Mouse (Mus musculus): ENCODE measurements at regions not wholly inside any gene's neighbourhood (a gene's known extent, or its start where the extent isn't known, plus 50 kb on each side); places are given as distances from the start of the nearest gene placed in this dataset.
"Not testable (repeated sequence)": the region's sequence is repeated elsewhere in the genome, so short reads cannot be mapped to it uniquely, and the experiment has no call there.

DNA sequence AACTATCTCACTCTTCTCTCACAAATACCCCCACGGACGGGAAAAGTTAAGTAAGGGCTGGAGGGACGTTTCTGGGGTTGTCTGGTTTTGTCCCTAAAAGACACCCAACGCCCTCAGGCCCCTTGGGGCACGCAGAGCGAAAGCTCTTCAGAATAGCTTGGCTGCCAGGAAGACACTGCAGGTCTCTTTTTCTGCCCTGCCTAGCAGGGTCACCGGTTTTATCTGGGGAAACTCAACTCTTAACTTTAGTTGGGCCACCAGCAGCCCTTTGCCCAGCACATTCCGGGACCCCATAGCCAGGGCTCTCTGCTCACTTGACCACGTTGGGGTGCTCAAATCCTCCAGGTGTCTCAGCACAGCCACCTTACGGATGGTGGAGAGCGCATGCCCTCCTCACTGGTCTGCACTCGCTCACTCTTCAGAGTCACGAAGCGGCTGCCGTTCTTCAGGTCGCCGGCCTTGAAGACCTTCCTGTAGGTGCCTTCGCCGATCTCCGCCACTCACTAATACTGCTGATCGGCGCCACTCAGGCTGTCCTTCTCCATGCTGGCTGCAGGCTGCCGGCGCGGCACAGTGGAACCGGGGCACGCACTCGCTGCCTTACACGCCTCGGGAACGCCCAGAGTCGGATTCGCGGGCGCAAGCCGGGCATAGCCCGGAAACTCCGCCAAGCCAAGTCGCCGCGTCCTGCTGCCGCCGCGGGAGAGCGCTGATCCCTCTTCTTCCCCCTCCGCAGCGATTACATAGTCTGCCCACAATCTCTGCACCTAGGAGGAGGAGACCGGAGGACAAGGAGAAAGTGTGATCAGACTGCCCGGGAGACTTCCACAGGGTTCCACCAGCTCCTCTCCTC, 83.0 kb downstream of the Ulbp1 start:
- in situ Hi-C loops (cut with MboI; ENCODE audit: low pct_unique_long_range_greater_than_20kb in 1 of 2, low sequenced_read_pairs in 2 of 2, unreplicated experiment in 1 of 2) = no loop called here

DNA sequence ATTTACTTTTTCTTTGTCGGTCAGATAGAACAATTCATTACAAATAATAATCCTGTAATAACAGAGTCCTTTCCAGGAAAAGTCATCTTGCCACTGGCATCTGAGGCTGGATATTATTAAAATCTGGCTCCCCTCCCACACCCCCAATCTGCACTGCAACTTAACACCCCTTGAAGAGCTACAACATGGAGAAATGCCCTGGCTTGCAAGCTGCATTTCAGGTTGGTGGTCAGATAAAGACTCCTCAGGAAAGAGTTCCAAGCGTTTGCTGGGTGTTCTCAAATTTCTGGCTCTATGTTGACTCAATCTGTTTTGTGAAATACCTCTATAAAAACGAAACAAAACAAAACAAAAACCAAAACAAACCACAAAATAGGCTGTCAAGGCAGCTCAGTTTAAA, 114.6 kb downstream of the Ulbp1 start:
- in situ Hi-C loops (cut with MboI; ENCODE audit: low pct_unique_long_range_greater_than_20kb in 1 of 2, low sequenced_read_pairs in 2 of 2, unreplicated experiment in 1 of 2) = not testable (repeated sequence)

DNA sequence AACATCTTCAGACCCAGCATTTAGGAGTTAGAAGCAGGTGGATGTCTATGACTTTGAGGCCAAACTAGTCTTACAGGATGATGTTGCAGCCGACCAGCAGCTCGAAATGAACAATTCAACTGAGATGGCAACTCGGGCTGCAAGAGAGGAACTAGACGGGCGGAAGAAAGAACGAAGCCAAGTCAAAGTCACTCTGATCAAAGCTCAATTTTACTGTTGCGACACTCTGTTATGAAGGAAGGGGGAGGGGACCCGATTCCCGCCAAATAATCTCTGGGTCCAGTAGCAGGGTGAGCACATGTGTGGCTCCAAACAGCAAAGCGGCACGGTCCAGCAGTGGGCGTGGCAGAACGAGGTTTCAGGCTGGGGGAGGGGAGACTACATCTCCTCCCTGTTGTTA, 129.1 kb downstream of the Ulbp1 start:
- in situ Hi-C loops (cut with MboI; ENCODE audit: low pct_unique_long_range_greater_than_20kb in 1 of 2, low sequenced_read_pairs in 2 of 2, unreplicated experiment in 1 of 2) = not testable (repeated sequence)

DNA sequence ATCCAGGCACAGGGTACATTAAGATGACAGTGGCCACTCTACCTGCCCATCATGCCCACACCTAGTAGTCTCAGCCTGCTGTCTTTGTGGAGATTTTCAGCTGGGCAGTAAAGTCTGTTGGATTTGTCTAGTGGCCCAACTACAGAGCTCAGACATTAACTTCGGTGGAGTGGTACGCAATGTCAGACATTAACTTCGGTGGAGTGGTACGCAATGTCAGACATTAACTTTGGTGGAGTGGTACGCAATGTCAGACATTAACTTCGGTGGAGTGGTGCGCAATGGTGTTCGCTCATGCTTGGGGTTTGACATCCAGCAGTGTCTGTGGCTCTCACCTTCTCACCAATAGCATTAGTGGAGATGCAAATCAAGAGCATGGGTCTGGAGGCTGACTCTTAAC, 129.7 kb downstream of the Ulbp1 start:
- in situ Hi-C loops (cut with MboI; ENCODE audit: low pct_unique_long_range_greater_than_20kb in 1 of 2, low sequenced_read_pairs in 2 of 2, unreplicated experiment in 1 of 2) = not testable (repeated sequence)

DNA sequence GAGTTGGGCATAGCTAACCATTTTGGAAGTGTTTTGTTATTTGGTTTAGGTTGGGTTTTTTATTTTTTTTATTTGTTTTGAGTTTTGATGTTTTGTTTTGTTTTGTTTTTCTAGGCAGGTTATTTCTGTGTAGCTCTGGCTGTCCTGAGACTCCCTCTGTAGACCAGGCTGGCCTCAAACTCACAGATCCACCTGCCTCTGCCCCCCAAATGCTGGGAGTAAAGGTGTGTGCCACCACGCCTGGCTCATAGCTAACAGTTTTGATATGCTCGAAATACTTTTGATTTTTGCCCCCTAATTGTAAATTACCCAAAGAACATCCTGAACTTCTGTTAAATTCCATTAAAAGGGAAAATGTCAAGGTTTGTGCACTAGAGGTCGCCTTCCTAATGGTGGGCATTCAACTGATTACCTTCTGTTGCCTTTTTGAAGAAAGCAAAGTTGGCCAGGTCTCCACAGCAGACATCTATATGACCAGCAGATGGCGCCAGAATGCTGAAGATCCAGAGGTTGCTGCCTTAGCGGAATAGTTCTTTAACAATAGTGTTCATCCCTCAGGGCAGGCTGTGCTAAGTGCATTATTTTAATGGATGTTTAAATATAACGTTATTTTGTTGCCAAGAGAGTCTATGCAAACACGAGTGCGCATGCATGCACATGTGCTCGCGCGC, 121.2 kb upstream of the Cnksr3 start:
- in situ Hi-C loops (cut with MboI; ENCODE audit: low pct_unique_long_range_greater_than_20kb in 1 of 2, low sequenced_read_pairs in 2 of 2, unreplicated experiment in 1 of 2) = no loop called here

DNA sequence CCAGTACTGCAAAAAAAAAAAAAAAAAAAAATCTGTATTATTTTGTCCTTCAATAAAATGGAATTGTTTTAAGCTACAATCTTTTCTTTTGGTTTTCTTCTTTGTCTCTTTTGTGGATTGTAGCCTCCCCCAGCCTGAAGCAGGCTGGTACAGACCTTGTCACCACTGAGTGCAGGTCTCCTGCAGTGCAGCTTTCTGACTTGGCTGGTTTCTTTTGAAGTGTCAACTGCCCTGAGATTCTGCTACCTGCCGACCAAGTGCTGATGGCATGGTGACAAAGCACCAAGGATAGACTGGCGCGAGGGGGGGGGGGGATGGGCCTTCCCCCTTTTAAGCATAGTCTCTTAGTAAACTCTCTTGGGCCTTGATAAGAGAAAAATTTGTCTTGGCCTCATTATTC, 116.2 kb upstream of the Cnksr3 start:
- in situ Hi-C loops (cut with MboI; ENCODE audit: low pct_unique_long_range_greater_than_20kb in 1 of 2, low sequenced_read_pairs in 2 of 2, unreplicated experiment in 1 of 2) = no loop called here

DNA sequence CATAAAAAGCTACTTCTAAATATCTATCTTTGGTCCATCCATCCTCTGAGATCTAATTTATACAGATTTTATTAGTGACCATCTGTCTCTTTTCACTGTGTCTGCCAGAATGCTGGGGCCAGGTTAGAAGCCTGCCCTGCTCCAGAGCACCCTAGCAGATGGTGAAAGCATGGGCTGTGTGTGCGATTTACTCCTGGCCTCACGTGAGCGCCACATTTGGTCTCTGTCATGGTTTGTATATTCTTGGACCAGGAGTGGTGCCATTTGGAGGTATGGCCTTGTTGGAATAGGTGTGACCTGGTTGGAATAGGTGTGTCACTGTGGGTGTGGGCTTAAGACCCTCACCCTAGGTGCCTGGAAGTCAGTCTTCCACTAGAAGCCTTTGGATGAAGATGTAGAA, 115.0 kb upstream of the Cnksr3 start:
- in situ Hi-C loops (cut with MboI; ENCODE audit: low pct_unique_long_range_greater_than_20kb in 1 of 2, low sequenced_read_pairs in 2 of 2, unreplicated experiment in 1 of 2) = not testable (repeated sequence)

DNA sequence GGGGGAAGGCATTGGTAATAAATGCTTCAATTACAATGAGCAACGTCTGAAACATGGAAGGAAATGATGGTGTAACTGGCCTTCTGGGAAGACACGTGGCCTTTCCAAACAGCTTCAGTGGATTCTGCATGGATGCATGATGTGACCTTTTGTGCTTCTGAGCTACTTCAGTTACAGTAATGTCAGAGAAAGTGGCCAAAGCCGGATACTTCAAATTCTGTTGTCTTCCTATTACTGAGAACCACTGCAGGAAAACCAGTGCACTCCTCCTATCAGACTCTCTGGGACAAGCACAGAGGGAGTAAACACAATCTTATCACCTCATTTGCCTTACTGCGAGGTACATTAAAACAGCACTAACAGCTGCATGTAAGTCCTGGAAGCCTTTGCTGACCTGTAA, 113.0 kb upstream of the Cnksr3 start:
- in situ Hi-C loops (cut with MboI; ENCODE audit: low pct_unique_long_range_greater_than_20kb in 1 of 2, low sequenced_read_pairs in 2 of 2, unreplicated experiment in 1 of 2) = no loop called here

DNA sequence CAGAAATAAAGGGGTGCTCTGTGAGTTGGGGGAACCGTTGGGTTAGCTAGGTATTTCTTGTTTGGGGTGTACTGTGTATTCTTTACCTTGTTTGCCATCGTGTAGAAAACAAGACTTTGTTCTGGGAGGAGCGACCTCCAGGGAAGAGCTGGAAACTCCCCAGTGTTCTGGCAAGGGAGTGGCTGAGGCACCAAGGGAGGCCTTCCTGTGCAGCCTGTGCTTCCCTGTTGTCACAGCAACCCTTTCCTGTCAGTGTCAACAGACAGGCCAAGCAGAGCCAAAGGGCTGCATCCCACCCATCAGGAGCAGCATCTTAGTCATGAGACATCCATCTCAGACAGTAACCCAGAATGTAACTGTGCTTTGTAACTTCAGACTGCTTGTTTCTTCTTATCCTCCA, 111.2 kb upstream of the Cnksr3 start:
- in situ Hi-C loops (cut with MboI; ENCODE audit: low pct_unique_long_range_greater_than_20kb in 1 of 2, low sequenced_read_pairs in 2 of 2, unreplicated experiment in 1 of 2) = no loop called here

DNA sequence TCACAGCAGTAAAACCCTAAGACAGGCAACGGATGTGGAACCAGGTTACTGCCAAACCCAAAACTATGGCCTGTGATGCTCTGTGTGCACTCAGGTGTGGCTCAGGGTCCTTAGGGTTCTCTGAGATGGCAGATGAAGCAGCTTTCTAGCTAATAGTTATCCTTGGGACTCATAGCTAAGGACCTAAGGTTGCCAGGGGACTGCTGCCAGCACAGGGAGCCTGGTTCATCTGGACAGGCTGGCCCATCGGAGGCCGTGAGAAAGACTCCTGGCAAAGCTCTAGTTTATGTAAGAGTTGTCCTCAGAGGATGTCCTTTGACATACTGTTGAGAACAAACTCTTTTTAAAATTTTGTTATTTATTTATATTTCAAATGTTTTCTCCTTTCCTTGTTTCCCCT, 97.9 kb upstream of the Cnksr3 start:
- in situ Hi-C loops (cut with MboI; ENCODE audit: low pct_unique_long_range_greater_than_20kb in 1 of 2, low sequenced_read_pairs in 2 of 2, unreplicated experiment in 1 of 2) = loop anchor here in 1 of 2 experiments (5.0 kb wide), 1 partner anchor 57 kb away; no protein-coding TSS in a partner anchor

DNA sequence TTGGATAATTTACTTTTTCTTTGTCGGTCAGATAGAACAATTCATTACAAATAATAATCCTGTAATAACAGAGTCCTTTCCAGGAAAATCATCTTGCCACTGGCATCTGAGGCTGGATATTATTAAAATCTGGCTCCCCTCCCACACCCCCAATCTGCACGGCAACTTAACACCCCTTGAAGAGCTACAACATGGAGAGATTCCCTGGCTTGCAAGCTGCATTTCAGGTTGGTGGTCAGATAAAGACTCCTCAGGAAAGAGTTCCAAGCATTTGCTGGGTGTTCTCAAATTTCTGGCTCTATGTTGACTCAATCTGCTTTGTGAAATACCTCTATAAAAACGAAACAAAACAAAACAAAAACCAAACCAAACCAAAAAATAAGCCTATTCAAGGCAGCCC, 93.8 kb upstream of the Cnksr3 start:
- in situ Hi-C loops (cut with MboI; ENCODE audit: low pct_unique_long_range_greater_than_20kb in 1 of 2, low sequenced_read_pairs in 2 of 2, unreplicated experiment in 1 of 2) = loop anchor here in 1 of 2 experiments (5.0 kb wide), 1 partner anchor 61 kb away; no protein-coding TSS in a partner anchor

DNA sequence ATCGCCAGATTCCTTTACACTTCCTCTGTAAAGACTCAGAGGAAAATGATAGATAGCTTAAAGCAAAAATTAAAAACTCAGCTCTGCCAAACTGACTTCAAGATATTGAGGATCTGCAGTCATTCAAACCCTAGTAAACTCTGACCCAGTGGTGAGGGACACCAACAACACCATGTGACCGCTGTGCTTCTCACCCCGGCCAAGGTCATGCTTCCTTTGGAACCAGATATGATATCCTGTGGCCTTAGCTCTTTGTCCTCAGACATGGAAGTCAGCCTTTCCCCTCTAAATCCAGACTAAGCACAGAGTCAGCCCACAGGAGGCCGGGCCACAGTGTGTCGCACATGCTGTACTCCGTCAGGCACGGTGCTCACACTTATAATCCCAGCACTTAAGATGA, 86.3 kb upstream of the Cnksr3 start:
- in situ Hi-C loops (cut with MboI; ENCODE audit: low pct_unique_long_range_greater_than_20kb in 1 of 2, low sequenced_read_pairs in 2 of 2, unreplicated experiment in 1 of 2) = no loop called here

DNA sequence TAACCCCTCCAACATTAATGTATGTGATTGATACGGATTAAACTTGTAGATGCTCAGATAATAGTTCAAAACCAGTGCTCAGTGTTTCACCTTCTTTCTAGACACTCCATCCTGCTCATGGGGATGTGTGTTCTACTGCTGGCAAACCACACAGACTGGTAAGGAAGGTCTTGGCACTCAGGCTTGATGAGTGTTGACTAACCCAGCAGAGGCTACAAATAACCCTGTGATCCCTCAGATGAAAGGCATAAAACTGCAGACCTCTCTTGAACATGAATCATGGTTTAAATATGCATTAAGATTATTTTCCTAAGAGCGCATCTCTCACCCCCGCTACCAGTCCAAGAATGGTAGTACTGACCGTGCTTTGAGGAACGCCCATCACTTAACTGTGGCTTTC, 83.9 kb upstream of the Cnksr3 start:
- in situ Hi-C loops (cut with MboI; ENCODE audit: low pct_unique_long_range_greater_than_20kb in 1 of 2, low sequenced_read_pairs in 2 of 2, unreplicated experiment in 1 of 2) = no loop called here

DNA sequence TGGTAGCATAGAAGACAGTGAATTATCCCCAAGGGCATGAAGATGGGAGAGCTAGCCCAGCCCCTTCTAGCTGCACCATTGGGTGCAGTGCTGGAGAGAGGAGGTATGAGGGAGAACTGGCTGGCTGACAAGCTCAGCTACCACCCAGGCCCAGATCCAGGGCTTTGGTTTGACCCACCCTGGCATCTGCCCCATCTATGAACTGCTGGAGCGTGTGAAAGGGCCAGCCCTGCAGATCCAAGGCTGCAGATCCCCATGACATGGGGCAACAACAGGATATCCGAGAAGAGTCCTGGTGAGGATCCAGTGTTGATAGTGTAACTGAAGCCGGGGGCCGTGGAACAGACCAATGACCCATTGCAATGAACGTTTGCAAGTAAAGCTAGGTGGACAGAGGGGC, 81.2 kb upstream of the Cnksr3 start:
- in situ Hi-C loops (cut with MboI; ENCODE audit: low pct_unique_long_range_greater_than_20kb in 1 of 2, low sequenced_read_pairs in 2 of 2, unreplicated experiment in 1 of 2) = no loop called here

DNA sequence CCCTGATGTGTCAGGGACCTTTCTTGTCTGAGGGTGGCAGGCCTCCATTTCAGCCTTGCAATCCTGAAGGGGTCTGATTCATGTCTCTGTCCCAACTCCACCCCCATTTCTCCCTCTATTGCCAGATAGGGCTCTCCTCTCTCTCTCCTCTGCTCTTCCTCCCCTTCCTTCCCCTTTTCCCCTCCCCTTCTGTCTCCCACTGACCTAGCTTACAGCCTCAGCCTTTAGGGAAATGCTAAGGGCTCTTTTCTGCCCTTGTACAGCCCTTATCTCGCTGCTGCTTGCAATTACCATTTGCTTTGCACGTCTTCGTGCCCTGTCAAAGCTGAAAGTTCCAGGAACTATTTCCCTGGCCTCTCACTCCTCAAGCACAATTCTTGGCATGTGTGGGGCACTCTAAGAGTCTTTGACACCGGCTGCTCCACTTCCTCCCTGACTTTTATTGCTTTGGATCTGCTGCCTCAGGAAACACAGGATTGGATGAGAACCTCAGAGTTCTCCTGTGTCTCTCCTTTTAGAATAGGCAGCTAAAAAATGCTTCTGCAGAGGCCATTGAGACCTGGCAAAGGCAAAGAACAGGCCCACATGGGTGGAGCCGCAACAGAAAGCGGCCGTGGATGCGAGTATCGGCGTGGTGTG, 77.9 kb upstream of the Cnksr3 start:
- in situ Hi-C loops (cut with MboI; ENCODE audit: low pct_unique_long_range_greater_than_20kb in 1 of 2, low sequenced_read_pairs in 2 of 2, unreplicated experiment in 1 of 2) = no loop called here

DNA sequence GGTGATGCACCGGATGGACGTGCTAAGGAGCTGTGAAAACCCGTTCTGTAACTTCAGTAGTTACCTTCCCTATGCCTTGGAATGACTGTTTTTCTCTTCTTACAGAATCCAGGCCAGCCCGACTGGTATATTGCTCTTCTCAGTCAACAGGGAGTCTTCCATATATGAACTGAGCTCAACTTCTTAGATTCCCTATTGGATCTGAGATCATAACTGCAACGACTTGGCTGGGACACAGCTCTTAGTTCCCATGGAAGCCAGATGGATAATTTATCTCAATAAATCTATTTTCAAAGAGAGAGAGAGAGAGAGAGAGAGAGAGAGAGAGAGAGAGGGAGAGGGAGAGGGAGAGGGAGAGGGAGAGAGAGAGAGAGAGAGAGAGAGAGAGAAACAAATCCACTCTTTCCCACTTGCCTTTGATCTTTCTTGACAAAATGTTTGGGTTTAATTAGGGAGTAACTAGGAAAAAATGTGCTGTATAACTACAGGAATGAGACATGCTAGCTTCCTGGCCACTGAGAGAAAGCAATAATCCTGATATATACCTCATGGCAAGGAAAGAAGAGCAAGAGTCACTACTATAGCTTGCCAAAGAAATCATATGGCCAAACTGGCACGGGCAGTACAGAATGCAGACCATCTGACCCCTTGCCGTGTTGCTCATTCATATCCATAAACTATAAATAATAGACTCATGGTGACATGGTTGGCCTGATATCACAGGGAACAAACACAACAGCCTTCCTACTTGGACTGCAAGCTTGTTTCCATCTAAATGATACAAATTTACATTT, 73.3 kb upstream of the Cnksr3 start:
- in situ Hi-C loops (cut with MboI; ENCODE audit: low pct_unique_long_range_greater_than_20kb in 1 of 2, low sequenced_read_pairs in 2 of 2, unreplicated experiment in 1 of 2) = no loop called here

DNA sequence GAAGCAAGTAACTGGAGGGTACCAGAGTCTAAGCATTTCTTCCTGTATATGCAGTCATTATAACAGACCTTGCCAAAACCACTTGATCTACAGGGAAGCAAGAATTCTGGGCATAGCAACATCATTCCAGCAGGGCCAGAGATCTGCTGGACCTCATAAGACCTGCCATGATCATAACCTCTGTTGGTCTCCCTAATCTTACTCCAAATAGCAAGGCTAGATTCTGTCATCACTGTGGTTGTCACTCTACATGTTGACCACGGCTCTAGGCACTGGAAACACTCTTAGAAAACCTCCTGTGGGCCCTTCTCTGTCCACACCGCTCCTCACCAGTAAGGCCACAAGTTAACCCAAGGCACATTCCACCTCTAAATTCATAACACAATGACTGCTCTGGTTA, 68.4 kb upstream of the Cnksr3 start:
- in situ Hi-C loops (cut with MboI; ENCODE audit: low pct_unique_long_range_greater_than_20kb in 1 of 2, low sequenced_read_pairs in 2 of 2, unreplicated experiment in 1 of 2) = no loop called here

DNA sequence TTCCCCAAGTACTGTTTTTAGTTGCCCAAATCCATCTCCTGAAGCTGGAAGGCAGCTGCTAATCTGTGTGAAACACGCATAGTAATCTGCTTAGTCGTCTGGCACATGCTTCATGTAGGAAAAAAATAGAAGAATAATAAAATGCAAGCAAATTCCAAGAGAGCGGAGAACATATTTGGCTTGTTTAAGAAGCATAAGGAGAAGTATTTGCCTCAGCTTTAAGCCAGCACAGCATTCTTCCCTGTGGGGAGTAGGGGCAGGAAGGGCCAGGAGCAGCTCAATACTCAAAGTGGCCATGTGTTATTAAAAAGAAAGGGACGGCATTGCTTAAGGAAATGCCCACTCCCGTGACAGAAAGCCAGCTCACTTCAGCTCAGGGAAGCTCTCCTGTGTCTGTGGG, 66.8 kb upstream of the Cnksr3 start:
- in situ Hi-C loops (cut with MboI; ENCODE audit: low pct_unique_long_range_greater_than_20kb in 1 of 2, low sequenced_read_pairs in 2 of 2, unreplicated experiment in 1 of 2) = no loop called here

DNA sequence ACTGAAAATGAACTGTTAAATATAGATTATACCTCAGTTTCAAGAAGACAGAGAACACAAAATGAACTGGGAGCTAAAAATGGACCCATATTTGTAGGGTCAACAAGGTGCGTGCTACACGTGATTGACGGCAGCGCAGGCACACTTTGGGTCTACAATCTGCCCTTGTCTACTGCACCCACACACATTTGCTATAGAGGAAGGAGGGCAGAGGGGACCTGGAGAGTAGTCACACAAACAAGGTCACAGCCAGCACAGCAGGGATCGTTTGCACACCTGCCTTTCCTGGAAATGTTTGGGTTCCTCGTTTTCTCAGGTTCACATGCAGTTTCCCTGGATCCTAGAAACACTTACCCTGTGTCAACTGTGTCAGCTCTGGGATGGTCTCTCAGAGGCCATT, 63.3 kb upstream of the Cnksr3 start:
- in situ Hi-C loops (cut with MboI; ENCODE audit: low pct_unique_long_range_greater_than_20kb in 1 of 2, low sequenced_read_pairs in 2 of 2, unreplicated experiment in 1 of 2) = no loop called here
